Mouse (Mus musculus) spleen, postnatal 36 days (tissue): ENCODE measurements around the gene Atf7ip.
A peak's percentile ranks its signal among the peaks of the same experiment; 100 is the strongest.

ENCODE experiments used
- DNase-seq, 2 experiments: peaks; one replicate each; pipeline ENCODE4 v3.0.0; 2022; ENCODE audit warnings: low spot score in 2 of 2, mixed read lengths in 1 of 2

Gene Atf7ip

GRCm38 (mm10) chr6:136553767-136554569 is 48.0 kb downstream of the Atf7ip start:
- DNase-seq, result peak; percentile 82 to 87

GRCm38 (mm10) chr6:136554774-136555522 is 49.0 kb downstream of the Atf7ip start:
- peak; percentile 50 to 63 for DNase-seq

- DNase-seq, result peak; percentile 54 to 72
Measured at GRCm38 (mm10) chr6:136555523-136555915, 49.6 kb downstream of the Atf7ip start.

GRCm38 (mm10) chr6:136558288-136559005 is 52.5 kb downstream of the Atf7ip start:
- no peak for DNase-seq

- DNase-seq, result no peak
Measured at GRCm38 (mm10) chr6:136566002-136566401, 60.0 kb downstream of the Atf7ip start.

GRCm38 (mm10) chr6:136590739-136591138 is 84.8 kb downstream of the Atf7ip start:
- DNase-seq, result no peak

- no peak for DNase-seq
Measured at GRCm38 (mm10) chr6:136594541-136594940, 88.6 kb downstream of the Atf7ip start.

- no peak for DNase-seq
Measured at GRCm38 (mm10) chr6:136602601-136603000, 96.6 kb downstream of the Atf7ip start.

- no peak for DNase-seq
Measured at GRCm38 (mm10) chr6:136611351-136612215, 105.6 kb downstream of the Atf7ip start.

GRCm38 (mm10) chr6:136612312-136612711 is 106.3 kb downstream of the Atf7ip start:
- no peak for DNase-seq

GRCm38 (mm10) chr6:136614156-136614555 is 108.2 kb downstream of the Atf7ip start:
- DNase-seq, result no peak

- peak; percentile 57 to 68 for DNase-seq
Measured at GRCm38 (mm10) chr6:136620361-136621139, 114.6 kb downstream of the Atf7ip start.

GRCm38 (mm10) chr6:136625421-136625820 is 119.5 kb downstream of the Atf7ip start:
- no peak for DNase-seq

- DNase-seq, result no peak
Measured at GRCm38 (mm10) chr6:136629639-136630038, 123.7 kb downstream of the Atf7ip start.

- DNase-seq, result no peak
Measured at GRCm38 (mm10) chr6:136631519-136631918, 125.6 kb downstream of the Atf7ip start.

- DNase-seq, result no peak
Measured at GRCm38 (mm10) chr6:136631945-136632534, 126.1 kb downstream of the Atf7ip start.

GRCm38 (mm10) chr6:136633154-136633553 is 127.2 kb downstream of the Atf7ip start:
- DNase-seq, result no peak

- no peak for DNase-seq
Measured at GRCm38 (mm10) chr6:136633719-136634118, 127.8 kb downstream of the Atf7ip start.

- no peak for DNase-seq
Measured at GRCm38 (mm10) chr6:136634982-136635381, 129.0 kb downstream of the Atf7ip start.

- no peak for DNase-seq
Measured at GRCm38 (mm10) chr6:136644171-136644570, 138.2 kb downstream of the Atf7ip start.
